Mouse (Mus musculus): Measurements from ENCODE around the gene Klhl29. TPM values are rescaled to one million over a fixed set of nuclear protein-coding genes. Genes with fewer than 3 reads are reported as not detected.

The Klhl29 gene
- polyA plus RNA-seq, 1 experiment from 2014 or later: 2.0 TPM

GRCm38 (mm10) chr12:5157931-5158481 is 217.5 kb downstream of the Klhl29 start:
- ATAC-seq (ENCODE audit: insufficient read depth, low FRiP score, low TSS enrichment) (no peak), DNase-seq (ENCODE audit: low spot score) (no peak)
- Histone ChIP-seq H3K9me3 (ENCODE audit: control insufficient read depth, low read length) (no peaks in the 10 kb centered on the region), H3K4me3 (ENCODE audit: low read depth, low read length) (no peak overlapping the region), H3K27me3 (ENCODE audit: control insufficient read depth, insufficient read depth, low read length) (no peaks in the 10 kb centered on the region), H3K27ac (ENCODE audit: low read depth, low read length) (no peak overlapping the region), H3K36me3 (ENCODE audit: control insufficient read depth, insufficient read depth, low read length) (no peaks in the 10 kb centered on the region), H3K9ac (ENCODE audit: low read length) (no peak overlapping the region), H3K4me1 (ENCODE audit: control insufficient read depth, insufficient read depth, low read length) (no peaks in the 10 kb centered on the region), H3K4me2 (ENCODE audit: low read depth) (no peak overlapping the region)
- WGBS: 79% methylated on average over 5 of the region's 5 CpGs

DNA sequence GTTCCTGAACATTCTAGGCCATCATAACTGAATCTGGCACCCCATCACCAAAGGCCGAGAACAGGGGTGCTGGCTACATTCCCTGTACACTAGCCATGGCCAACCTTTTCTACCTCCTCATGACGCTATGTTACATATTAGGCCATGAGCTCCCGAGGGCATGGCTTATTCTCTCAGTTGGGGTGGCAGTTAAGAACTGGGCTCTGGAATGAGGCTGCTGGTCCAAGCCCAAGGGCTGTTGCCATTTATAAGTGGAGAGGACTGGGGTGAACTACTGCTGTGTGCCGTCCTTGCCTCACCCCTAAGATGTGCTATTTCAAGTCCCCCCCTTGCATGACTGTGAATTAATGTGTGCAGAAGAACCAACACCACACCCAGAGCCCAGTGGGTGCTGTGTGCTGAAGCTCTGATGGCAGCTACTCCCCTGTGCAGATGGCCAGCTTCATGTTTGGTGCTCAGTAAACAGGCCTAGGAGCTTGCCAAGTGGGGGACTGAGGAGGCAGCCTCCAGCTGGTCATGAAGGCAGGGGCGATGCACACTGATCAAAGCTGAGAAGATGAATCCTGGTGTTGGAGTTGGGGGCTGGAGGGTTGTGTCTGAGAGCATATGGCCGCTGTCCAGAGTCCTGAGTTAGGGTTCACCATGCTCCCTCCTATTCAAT is 218.3 kb downstream of the Klhl29 start:
- no peak overlapping the region for H3K27ac ChIP-seq (ENCODE audit: low read depth, low read length)
- H3K9ac ChIP-seq (ENCODE audit: low read length): no peak overlapping the region
- no peak overlapping the region for H3K4me3 ChIP-seq (ENCODE audit: low read depth, low read length)
- ATAC-seq (ENCODE audit: insufficient read depth, low FRiP score, low TSS enrichment) (no peak), DNase-seq (ENCODE audit: low spot score) (no peak)
- no peak overlapping the region for H3K4me2 ChIP-seq (ENCODE audit: low read depth)
- H3K36me3 ChIP-seq (ENCODE audit: control insufficient read depth, insufficient read depth, low read length): no peaks in the 10 kb centered on the region
- no peaks in the 10 kb centered on the region for H3K4me1 ChIP-seq (ENCODE audit: control insufficient read depth, insufficient read depth, low read length)
- H3K27me3 ChIP-seq (ENCODE audit: control insufficient read depth, insufficient read depth, low read length): no peaks in the 10 kb centered on the region
- WGBS: 86% methylated on average over 6 of the region's 6 CpGs
- H3K9me3 ChIP-seq (ENCODE audit: control insufficient read depth, low read length): no peaks in the 10 kb centered on the region

GRCm38 (mm10) chr12:5155177-5155576 is 220.3 kb downstream of the Klhl29 start:
- H3K36me3 ChIP-seq (ENCODE audit: control insufficient read depth, insufficient read depth, low read length): no peaks in the 10 kb centered on the region
- no peak for ATAC-seq (ENCODE audit: insufficient read depth, low FRiP score, low TSS enrichment)
- no peaks in the 10 kb centered on the region for H3K4me1 ChIP-seq (ENCODE audit: control insufficient read depth, insufficient read depth, low read length)
- H3K4me3 ChIP-seq (ENCODE audit: low read depth, low read length): no peak overlapping the region
- WGBS: 83% methylated on average over 3 of the region's 3 CpGs
- no peak overlapping the region for H3K4me2 ChIP-seq (ENCODE audit: low read depth)
- no peaks in the 10 kb centered on the region for H3K27me3 ChIP-seq (ENCODE audit: control insufficient read depth, insufficient read depth, low read length)
- DNase-seq (ENCODE audit: low spot score): no peak
- H3K27ac ChIP-seq (ENCODE audit: low read depth, low read length): no peak overlapping the region
- no peaks in the 10 kb centered on the region for H3K9me3 ChIP-seq (ENCODE audit: control insufficient read depth, low read length)
- H3K9ac ChIP-seq (ENCODE audit: low read length): no peak overlapping the region

- H3K27me3 ChIP-seq (ENCODE audit: control insufficient read depth, insufficient read depth, low read length): no peaks in the 10 kb centered on the region
- H3K4me1 ChIP-seq (ENCODE audit: control insufficient read depth, insufficient read depth, low read length): no peaks in the 10 kb centered on the region
- 18% methylated on average over 10 of the region's 10 CpGs for WGBS
- ATAC-seq (ENCODE audit: insufficient read depth, low FRiP score, low TSS enrichment): no peak
- H3K9ac ChIP-seq (ENCODE audit: low read length): no peak overlapping the region
- no peaks in the 10 kb centered on the region for H3K36me3 ChIP-seq (ENCODE audit: control insufficient read depth, insufficient read depth, low read length)
- no peaks in the 10 kb centered on the region; the same call in 1 of the 2 replicates for H3K9me3 ChIP-seq (ENCODE audit: control insufficient read depth, low read length)
- H3K4me3 ChIP-seq (ENCODE audit: low read depth, low read length): no peak overlapping the region
- no peak overlapping the region for H3K4me2 ChIP-seq (ENCODE audit: low read depth)
- peak; percentile 48 for DNase-seq (ENCODE audit: low spot score)
- H3K27ac ChIP-seq (ENCODE audit: low read depth, low read length): no peak overlapping the region
These were observed 223.6 kb downstream of the Klhl29 start for GRCm38 (mm10) chr12:5151859-5152258.

GRCm38 (mm10) chr12:5147346-5148035 is 228.0 kb downstream of the Klhl29 start:
- WGBS: 82% methylated on average over 5 of the region's 5 CpGs

DNA sequence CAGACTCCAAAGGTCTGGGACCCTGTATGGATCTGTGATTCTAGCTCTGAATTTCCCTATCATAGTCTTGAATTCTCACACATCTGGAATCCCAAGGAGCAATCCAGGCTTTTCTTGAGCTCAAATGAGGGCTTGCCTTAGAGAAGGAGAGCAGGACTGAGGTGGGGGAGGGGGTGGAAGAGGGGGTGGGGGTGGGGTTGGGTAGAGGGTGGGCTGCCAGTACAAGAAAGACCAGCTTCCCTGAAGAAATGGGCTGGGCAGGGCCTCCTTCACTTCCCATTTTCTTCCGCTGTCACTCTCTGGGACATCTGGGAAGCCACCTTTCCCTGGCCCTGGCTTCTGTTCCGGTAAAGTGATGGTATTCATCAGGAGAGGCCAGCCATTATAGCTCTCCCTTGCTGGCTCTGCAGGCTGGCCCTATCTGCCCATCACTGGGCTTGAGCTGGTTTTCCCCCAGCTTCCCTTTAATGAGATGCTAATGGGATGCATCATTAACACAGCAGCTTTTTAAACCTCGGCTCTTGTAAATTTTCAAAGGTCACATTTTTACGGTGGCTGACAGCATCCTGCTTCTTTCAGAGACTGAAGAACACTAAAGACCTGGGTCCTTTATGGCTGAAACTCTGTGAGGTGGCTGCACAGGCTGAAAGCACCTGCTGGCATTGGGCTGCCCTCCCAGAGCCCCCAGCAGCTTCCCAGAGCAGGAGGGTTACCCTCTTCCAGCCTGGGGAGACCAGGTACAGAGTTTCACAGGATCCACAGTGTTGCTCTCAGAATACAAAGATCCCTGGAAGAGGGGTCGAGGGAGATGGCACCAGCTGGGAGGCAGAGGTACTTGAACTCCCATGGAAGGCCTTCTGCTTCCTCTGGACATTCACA is 231.3 kb downstream of the Klhl29 start:
- ATAC-seq (ENCODE audit: insufficient read depth, low FRiP score, low TSS enrichment): peak; percentile 78
- no peaks in the 10 kb centered on the region for H3K36me3 ChIP-seq (ENCODE audit: control insufficient read depth, insufficient read depth, low read length)
- peak; percentile 35 for DNase-seq (ENCODE audit: low spot score)
- no peak overlapping the region for H3K4me3 ChIP-seq (ENCODE audit: low read depth, low read length)
- H3K27me3 ChIP-seq (ENCODE audit: control insufficient read depth, insufficient read depth, low read length): no peaks in the 10 kb centered on the region
- no peaks in the 10 kb centered on the region; the same call in 1 of the 2 replicates for H3K9me3 ChIP-seq (ENCODE audit: control insufficient read depth, low read length)
- peaks cover 8% of the 10 kb centered on the region; the same call in 1 of the 2 replicates for H3K4me1 ChIP-seq (ENCODE audit: control insufficient read depth, insufficient read depth, low read length)
- WGBS: 28% methylated on average over 5 of the region's 5 CpGs
- H3K4me2 ChIP-seq (ENCODE audit: low read depth): no peak overlapping the region
- no peak overlapping the region for H3K27ac ChIP-seq (ENCODE audit: low read depth, low read length)
- no peak overlapping the region for H3K9ac ChIP-seq (ENCODE audit: low read length)

More at GRCm38 (mm10) chr12:5147346-5148035, 228.0 kb downstream of the Klhl29 start:
- Histone ChIP-seq H3K4me1 (ENCODE audit: control insufficient read depth, insufficient read depth, low read length) (peaks cover 8% of the 10 kb centered on the region; the same call in 1 of the 2 replicates), H3K4me3 (ENCODE audit: low read depth, low read length) (no peak overlapping the region), H3K9me3 (ENCODE audit: control insufficient read depth, low read length) (no peaks in the 10 kb centered on the region; the same call in 1 of the 2 replicates), H3K9ac (ENCODE audit: low read length) (no peak overlapping the region), H3K27me3 (ENCODE audit: control insufficient read depth, insufficient read depth, low read length) (no peaks in the 10 kb centered on the region), H3K36me3 (ENCODE audit: control insufficient read depth, insufficient read depth, low read length) (no peaks in the 10 kb centered on the region), H3K4me2 (ENCODE audit: low read depth) (no peak overlapping the region), H3K27ac (ENCODE audit: low read depth, low read length) (no peak overlapping the region)
- DNase-seq (ENCODE audit: low spot score) (no peak), ATAC-seq (ENCODE audit: insufficient read depth, low FRiP score, low TSS enrichment) (no peak)

DNA sequence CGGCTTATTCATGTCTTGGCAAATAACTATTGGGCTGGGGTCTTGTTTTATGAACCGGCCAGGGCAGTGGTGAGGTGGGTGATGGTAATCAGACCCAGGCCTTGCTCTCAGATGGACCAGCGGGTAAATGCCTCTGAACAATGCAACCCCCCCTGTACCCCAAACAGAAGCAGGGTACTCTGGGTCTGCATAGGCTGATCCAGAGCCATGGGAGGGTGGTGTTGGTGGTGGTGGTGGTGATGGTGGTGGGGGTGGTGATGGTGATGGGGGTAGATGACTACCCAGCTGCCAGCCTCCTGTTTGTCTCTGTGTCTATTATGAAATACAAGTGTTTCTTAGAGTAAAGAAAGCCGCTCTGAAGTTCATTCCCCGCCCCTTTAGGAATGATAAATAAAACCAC is 232.3 kb downstream of the Klhl29 start:
- 0 out of 2 replicates have a peak, but pooled peaks have one; percentile 7 for ATAC-seq (ENCODE audit: insufficient read depth, low FRiP score, low TSS enrichment)
- Histone ChIP-seq H3K36me3 (ENCODE audit: control insufficient read depth, insufficient read depth, low read length) (no peaks in the 10 kb centered on the region), H3K4me3 (ENCODE audit: low read depth, low read length) (no peak overlapping the region), H3K9me3 (ENCODE audit: control insufficient read depth, low read length) (no peaks in the 10 kb centered on the region; the same call in 1 of the 2 replicates), H3K9ac (ENCODE audit: low read length) (no peak overlapping the region), H3K27ac (ENCODE audit: low read depth, low read length) (no peak overlapping the region), H3K27me3 (ENCODE audit: control insufficient read depth, insufficient read depth, low read length) (no peaks in the 10 kb centered on the region), H3K4me2 (ENCODE audit: low read depth) (no peak overlapping the region), H3K4me1 (ENCODE audit: control insufficient read depth, insufficient read depth, low read length) (peaks cover 8% of the 10 kb centered on the region; the same call in 1 of the 2 replicates)
- DNase-seq (ENCODE audit: low spot score): no peak
- 76% methylated on average over 5 of the region's 5 CpGs for WGBS

GRCm38 (mm10) chr12:5142776-5143175 is 232.7 kb downstream of the Klhl29 start:
- no peaks in the 10 kb centered on the region for H3K27me3 ChIP-seq (ENCODE audit: control insufficient read depth, insufficient read depth, low read length)

More at GRCm38 (mm10) chr12:5142776-5143175, 232.7 kb downstream of the Klhl29 start:
- Histone ChIP-seq H3K4me1 (ENCODE audit: control insufficient read depth, insufficient read depth, low read length) (peaks cover 8% of the 10 kb centered on the region; the same call in 1 of the 2 replicates), H3K4me3 (ENCODE audit: low read depth, low read length) (no peak overlapping the region), H3K9me3 (ENCODE audit: control insufficient read depth, low read length) (no peaks in the 10 kb centered on the region), H3K27ac (ENCODE audit: low read depth, low read length) (no peak overlapping the region), H3K4me2 (ENCODE audit: low read depth) (no peak overlapping the region), H3K36me3 (ENCODE audit: control insufficient read depth, insufficient read depth, low read length) (no peaks in the 10 kb centered on the region), H3K9ac (ENCODE audit: low read length) (no peak overlapping the region)
- ATAC-seq (ENCODE audit: insufficient read depth, low FRiP score, low TSS enrichment): peak; percentile 56; the same call in 1 of the 2 replicates
- WGBS: 15% methylated on average over 3 of the region's 3 CpGs
- DNase-seq (ENCODE audit: low spot score): peak; percentile 88

All from neural tube, embryonic 11.5 days (tissue).